Mouse (Mus musculus) urinary bladder, adult 2 months (tissue): ENCODE measurements around the gene Olfr1371. TPM values are rescaled to one million over a fixed set of nuclear protein-coding genes. Genes with fewer than 3 reads are reported as not detected.
A peak's percentile ranks its signal among the peaks of the same experiment; 100 is the strongest.
"Not testable (repeated sequence)": the region's sequence is repeated elsewhere in the genome, so short reads cannot be mapped to it uniquely, and the experiment has no call there.

ENCODE experiments used
- DNase-seq: peaks from one replicate; pipeline ENCODE4 v3.0.0; 2022; ENCODE audit warnings: low spot score
- polyA plus RNA-seq: library from polyadenylated mRNA; depleted of rRNA; stranded (reverse); fragments of >200 nt; gene quantifications from 2 replicates; pipeline ENCODE4 v1.2.3, GENCODE M21; 2012; rRNA removed

Olfr1371 gene
- polyA plus RNA-seq, 1 experiment: not detected

GRCm38 (mm10) chr11:52225986-52226599 is 12.3 kb upstream of the Olfr1371 start:
- DNase-seq: no peak

GRCm38 (mm10) chr11:52223968-52224682 is 10.3 kb upstream of the Olfr1371 start:
- DNase-seq: no peak

GRCm38 (mm10) chr11:52222891-52223290 is 9.1 kb upstream of the Olfr1371 start:
- no peak for DNase-seq

GRCm38 (mm10) chr11:52221921-52222320 is 8.1 kb upstream of the Olfr1371 start:
- DNase-seq: not testable (repeated sequence)

- peak; percentile 39 for DNase-seq
Observed at GRCm38 (mm10) chr11:52220282-52220681, 6.5 kb upstream of the Olfr1371 start.

- DNase-seq: not testable (repeated sequence)
Observed at GRCm38 (mm10) chr11:52196496-52197023, 17.2 kb downstream of the Olfr1371 start.

- not testable (repeated sequence) for DNase-seq
Observed at GRCm38 (mm10) chr11:52180651-52181050, 33.1 kb downstream of the Olfr1371 start.

GRCm38 (mm10) chr11:52179897-52180296 is 33.9 kb downstream of the Olfr1371 start:
- DNase-seq: not testable (repeated sequence)

GRCm38 (mm10) chr11:52168461-52168860 is 45.3 kb downstream of the Olfr1371 start:
- DNase-seq: no peak

- not testable (repeated sequence) for DNase-seq
Observed at GRCm38 (mm10) chr11:52167901-52168302, 45.9 kb downstream of the Olfr1371 start.

GRCm38 (mm10) chr11:52167126-52167525 is 46.7 kb downstream of the Olfr1371 start:
- no peak for DNase-seq

- DNase-seq: no peak
Observed at GRCm38 (mm10) chr11:52163926-52164325, 49.9 kb downstream of the Olfr1371 start.

Other genes with a start within 250 kb of the Olfr1371 start
- 21.2 and 23.8 TPM in 2 replicates for gene Cdkn2aipnl, start 246.3 kb downstream of the Olfr1371 start, polyA plus RNA-seq
- gene Ube2b, start 213.2 kb downstream of the Olfr1371 start, polyA plus RNA-seq: 203 and 249 TPM in 2 replicates
- 4.6 and 5.6 TPM in 2 replicates for gene Cdkl3, start 209.8 kb downstream of the Olfr1371 start, polyA plus RNA-seq
- 49.0 and 50.1 TPM in 2 replicates for gene Ppp2ca, start 115.3 kb downstream of the Olfr1371 start, polyA plus RNA-seq
- gene Olfr1373, start 68.5 kb downstream of the Olfr1371 start, polyA plus RNA-seq: not detected in 2 replicates
- gene Skp1a, start 18.0 kb upstream of the Olfr1371 start, polyA plus RNA-seq: 206 and 212 TPM in 2 replicates
- gene Tcf7, start 69.0 kb upstream of the Olfr1371 start, polyA plus RNA-seq: 6.1 and 8.1 TPM in 2 replicates
- 166 and 206 TPM in 2 replicates for gene Vdac1, start 146.9 kb upstream of the Olfr1371 start, polyA plus RNA-seq
- gene 9530068E07Rik, start 182.4 kb upstream of the Olfr1371 start, polyA plus RNA-seq: 217 and 261 TPM in 2 replicates